Mouse (Mus musculus): ENCODE measurements around the gene Man1a.

Man1a gene

DNA sequence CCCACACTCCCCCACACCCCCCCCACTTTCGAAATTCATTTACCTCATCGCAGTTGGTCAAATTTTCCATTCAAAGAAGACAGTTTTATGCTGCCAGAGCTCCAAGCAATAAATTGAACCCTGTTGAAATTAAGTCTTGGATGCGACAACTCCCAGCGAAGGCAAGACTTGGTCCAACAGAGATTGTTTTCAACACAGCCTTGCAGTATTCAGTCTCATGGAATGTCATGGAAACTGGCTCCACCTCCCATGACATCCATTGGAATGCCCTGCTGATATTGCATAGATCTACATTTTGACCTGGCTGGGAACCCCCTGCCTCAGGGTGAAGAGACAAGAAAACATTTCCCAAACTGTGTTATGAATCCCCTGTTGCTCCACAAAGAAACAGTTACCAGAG lies at the start of gene Man1a:
TSS of gene Man1a (minus strand) at position 190 of the 400 bp plus-strand sequence.
- no peak for DNase-seq (ENCODE audit: low read depth in 2 of 2, low spot score in 2 of 2)

GRCm38 (mm10) chr10:54121816-54122215 lies 45.4 kb upstream of the Man1a start:
- no peak for DNase-seq (ENCODE audit: low read depth in 2 of 2, low spot score in 2 of 2)

DNA sequence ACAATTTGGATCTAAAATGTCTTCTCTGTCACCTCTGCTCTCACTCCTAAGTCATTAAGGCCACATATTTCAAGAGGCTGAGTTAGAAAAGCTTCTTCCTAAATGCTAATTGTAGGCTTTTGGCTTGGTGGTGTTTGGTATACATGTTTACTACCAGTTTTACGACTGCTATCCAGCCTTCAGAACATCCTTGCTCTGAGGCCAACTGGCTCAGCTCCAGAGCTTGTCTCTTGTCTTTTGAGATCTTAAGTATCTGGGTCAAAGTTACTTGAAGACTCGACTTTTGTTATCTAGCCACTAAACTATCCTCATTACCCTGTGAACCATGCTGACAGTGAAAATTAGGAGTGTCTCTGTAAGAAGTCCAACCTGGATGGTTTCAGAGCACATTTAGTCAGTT lies 44.0 kb upstream of the Man1a start:
- no peak for DNase-seq (ENCODE audit: low read depth in 2 of 2, low spot score in 2 of 2)

- DNase-seq (ENCODE audit: low read depth in 2 of 2, low spot score in 2 of 2), result no peak
These were observed 42.9 kb upstream of the Man1a start for GRCm38 (mm10) chr10:54119303-54119702.

DNA sequence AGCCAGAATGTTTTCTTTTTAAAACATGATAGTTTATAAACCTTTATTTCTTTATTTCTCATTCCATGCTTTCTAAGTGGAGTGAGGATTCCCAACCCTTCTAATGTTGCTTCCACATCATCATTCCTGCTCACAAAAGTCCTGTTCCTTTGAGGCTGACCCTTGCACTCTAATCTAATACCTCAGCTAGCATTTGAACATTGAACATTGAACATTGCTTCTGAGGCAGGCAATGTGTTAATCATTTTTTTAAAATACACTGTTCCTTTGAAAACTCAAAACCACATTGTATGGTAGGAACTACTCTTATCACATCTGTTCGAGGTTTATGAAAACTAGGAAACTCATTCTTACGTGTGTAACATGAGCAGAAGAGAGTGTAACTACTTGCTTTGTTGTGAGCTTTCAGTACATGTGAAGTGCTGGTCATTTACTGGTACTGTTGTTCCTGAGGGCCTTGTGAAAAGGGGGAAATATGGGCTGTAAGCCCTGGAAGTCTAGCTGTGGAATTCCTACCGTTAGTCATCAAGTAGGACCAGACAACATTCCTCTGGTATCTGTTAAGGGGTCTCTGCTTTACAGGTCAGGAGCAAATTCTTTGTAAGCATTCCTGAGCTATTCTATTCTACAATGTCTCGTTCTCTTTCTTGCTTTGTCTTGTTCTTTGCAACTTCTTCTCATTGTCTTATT lies 42.0 kb upstream of the Man1a start:
- DNase-seq (ENCODE audit: low read depth in 2 of 2, low spot score in 2 of 2), result no peak

DNA sequence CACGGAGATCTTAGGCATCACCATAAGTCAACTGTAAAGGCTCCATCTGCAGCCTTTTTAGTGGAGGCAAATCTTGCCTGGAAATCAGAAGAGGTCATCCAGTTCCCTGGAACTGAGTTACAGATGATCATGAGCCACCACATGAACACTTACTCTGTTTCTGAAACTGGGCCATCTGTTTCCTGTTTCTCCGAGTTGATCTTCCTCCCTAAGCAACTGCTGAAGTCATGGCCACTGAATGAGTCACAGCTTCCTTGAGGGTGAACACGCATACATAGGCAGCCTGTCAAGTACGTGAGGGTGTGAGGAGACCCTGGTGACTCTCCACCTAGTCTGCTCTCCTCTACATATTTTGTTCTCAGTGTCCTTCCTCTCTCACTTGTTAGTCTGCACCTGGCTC lies 41.4 kb upstream of the Man1a start:
- peak; percentile 13 to 16 for DNase-seq (ENCODE audit: low read depth in 2 of 2, low spot score in 2 of 2)

DNA sequence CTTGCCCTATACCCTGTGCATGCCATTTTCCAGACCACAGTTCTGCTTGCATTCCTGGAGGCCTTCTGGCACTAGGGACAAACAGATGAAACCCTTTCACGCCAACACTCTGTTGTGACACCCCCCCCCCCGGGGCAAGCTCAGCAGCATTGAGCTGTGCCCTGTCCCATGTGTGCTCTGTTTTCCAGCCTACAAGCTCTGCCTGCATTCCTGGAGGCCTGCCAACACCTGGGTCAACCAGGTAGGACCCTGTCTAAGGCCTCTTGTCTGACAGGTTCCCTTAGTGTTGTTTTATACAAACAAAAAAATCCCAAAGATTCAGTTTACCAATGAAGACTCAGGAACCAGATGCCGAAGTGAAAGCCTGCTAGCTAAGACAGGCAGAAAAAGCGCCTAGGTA lies 27.3 kb upstream of the Man1a start:
- no peak for DNase-seq (ENCODE audit: low read depth in 2 of 2, low spot score in 2 of 2)

DNA sequence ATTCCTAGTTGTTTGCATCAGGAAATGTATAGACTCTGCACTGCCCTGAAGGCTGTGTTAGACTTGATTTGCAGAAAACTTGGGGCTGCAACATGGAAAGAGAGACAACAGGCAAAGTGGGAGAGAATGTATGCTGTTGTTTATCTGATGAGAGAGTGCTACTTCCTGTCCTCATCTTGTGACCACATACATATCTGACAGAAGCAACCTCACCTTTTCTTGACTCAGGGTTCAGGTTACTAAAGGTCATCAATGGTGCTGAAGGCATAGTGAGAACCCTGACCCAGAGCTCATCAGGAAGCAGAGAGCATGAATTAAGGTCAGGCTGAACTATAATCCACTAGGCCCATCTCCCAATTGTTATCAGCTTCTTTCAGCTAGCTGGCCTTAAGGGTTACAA lies 15.7 kb upstream of the Man1a start:
- no peak for DNase-seq (ENCODE audit: low read depth in 2 of 2, low spot score in 2 of 2)

DNA sequence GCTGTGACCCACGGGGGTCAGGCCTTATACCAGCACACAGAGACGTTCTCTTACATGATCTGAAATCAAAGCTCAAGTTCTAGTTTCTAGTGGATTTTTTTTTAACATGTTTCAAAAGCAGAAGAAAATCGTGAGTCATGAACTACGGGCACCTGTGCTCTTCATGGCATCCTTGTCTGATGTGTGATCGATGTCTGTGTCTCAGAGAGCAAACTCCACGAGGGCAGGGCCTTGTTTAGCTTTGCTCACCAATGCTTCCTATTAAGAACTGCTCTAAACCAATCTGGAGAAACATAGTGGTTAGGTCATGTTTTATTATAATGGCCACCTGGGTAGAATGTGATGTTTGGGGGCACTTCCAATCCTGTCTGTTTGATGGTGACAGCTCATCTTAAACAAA lies 13.5 kb upstream of the Man1a start:
- DNase-seq (ENCODE audit: low read depth in 2 of 2, low spot score in 2 of 2), result no peak

DNA sequence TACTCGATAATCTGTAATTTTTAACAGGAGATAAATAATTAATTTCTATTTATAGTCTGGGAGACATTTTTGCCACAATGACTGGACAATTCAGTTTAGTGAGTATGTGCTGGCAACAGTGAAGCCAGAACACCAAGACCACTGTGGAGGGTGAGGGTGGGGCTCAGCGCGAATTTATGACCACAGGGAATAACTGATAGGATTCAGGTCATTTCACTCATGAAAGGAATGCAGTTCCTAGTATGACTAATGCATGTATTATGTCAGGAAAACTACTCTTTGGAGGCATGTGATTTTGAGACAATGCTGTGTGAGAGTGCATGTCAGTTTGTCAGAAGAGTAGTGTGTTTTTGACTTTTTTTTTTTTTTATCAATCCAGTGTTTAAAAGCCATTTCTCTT lies 10.9 kb upstream of the Man1a start:
- DNase-seq (ENCODE audit: low read depth in 2 of 2, low spot score in 2 of 2), result no peak

DNA sequence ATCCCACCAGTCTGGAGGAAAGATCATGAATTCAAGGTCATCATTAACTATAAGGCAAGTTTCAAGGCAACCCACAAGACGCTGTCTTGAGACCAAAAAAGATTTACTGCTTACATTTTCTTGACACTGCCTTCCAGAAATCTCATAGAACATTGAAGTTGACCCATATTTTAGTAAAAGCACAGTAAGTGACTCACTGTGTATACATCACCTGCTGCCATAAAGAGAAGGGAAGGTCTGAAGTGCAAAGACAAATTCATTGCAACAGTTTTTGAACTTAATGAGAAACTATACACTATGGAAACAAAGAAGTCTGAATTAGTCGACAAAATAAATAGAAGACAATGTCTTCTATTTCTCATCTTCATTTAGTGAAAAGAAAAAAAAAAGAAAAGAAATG lies 8.7 kb upstream of the Man1a start:
- no peak for DNase-seq (ENCODE audit: low read depth in 2 of 2, low spot score in 2 of 2)

DNA sequence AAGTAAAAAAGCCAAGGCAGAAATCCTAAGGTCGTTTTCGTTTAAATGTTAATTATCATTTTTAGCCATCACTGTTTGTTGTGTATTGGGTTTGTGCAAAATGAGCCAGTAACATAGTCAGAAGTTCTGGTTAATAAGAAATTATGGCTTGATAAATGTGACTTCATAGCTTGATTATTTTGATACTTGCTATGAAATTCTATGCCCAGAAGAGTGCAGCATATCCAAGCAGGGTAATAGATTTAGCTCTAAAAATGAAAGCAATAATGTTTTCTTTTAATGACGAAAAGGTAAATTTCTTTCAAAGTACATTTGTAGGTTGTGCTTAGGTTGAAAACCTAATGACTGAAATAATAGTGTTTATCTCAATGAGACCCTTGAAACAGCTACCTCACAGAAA lies 596 bp upstream of the Man1a start:
- DNase-seq (ENCODE audit: low read depth in 2 of 2, low spot score in 2 of 2), result no peak

DNA sequence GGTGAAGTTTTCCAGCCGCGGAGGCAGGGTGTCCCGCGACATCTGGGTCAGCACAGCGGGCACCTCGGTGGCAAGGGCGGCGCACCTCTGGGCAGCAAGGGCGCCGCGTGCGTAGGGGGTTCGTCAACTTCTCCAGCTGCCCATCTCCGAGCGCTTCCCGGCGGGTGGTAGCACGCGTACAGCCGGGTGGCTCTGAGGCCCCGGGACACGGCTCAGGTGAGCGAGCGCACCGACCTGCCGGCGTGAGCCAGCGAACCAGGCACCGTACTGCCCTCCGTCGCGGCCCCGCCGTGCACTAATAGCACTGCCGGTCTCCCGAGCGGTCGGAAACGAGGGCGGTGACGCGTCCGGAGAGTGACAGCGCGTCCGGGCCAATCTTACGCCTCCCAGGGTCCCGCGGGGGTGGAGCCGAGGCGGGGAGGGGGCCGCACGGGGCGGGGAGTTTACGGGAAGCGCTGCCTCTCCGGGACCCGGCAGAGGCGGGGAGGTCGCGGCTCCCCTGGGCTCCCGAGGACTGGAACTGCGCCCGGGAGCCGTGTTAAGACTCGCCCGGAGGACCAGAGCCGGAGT lies 883 bp downstream of the Man1a start:
- peak; percentile 83 to 85 for DNase-seq (ENCODE audit: low read depth in 2 of 2, low spot score in 2 of 2)

- peak; percentile 38 to 48 for DNase-seq (ENCODE audit: low read depth in 2 of 2, low spot score in 2 of 2)
These were observed 1.6 kb downstream of the Man1a start for GRCm38 (mm10) chr10:54074609-54075421.

DNA sequence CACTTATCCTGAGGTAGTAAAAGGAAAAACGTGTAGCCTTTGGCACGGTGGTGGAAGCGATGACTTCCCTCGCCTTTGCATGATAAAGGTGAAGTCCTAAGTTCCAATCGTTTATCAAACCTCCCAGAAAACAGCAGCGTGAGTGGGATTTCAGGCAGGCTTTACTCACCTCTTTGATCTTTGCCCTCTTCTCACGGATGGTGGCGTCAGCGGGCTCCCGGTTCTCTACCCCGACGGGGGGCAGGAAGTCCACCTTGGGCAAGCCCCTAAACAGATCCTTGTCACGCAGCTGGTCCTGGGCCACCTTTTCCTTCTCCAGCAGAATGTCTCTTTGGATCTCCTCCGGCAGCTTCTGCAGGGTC lies 2.2 kb downstream of the Man1a start:
- no peak for DNase-seq (ENCODE audit: low read depth in 2 of 2, low spot score in 2 of 2)

GRCm38 (mm10) chr10:54073641-54074203 lies 2.7 kb downstream of the Man1a start:
- DNase-seq (ENCODE audit: low read depth in 2 of 2, low spot score in 2 of 2), result peak; percentile 52 to 60

DNA sequence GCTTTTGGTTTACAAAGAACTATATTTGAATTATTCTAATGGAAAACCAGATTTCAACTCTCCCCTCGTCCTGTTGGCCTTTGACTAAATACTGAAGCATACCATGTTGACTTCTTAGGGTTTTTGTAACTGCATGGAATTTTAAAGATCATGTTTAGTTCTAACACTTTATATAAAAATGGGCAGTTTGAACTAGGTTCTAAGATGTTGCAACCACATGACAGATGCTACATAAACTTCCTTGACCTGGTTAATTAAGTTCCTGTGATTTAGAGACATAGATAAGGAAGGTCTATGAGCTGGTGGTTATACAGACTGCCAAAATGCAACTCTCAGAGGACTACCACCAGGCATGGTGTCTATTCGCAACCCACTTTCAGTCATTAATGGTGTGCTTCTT lies 4.1 kb downstream of the Man1a start:
- DNase-seq (ENCODE audit: low read depth in 2 of 2, low spot score in 2 of 2), result no peak

- DNase-seq (ENCODE audit: low read depth in 2 of 2, low spot score in 2 of 2), result no peak
These were observed 5.9 kb downstream of the Man1a start for GRCm38 (mm10) chr10:54070496-54070895.

DNA sequence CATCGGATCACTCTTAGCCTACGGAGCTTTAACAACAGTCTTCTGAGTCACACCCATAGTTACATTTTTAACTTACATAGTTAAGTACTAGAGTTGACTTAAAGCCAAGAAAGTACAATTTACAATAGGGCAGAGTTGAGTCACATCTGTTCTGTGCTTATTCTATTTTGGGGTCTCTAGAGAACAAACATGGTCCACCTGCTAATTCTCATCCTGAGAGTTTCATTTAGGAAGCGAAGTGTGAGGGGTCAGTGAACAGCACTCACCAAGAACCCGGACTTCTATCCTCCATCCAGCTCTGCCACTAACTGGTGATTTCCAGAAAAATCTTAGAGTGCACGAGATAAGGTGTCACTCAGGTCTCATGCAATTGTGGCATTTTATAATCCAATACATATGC lies 7.0 kb downstream of the Man1a start:
- no peak for DNase-seq (ENCODE audit: low read depth in 2 of 2, low spot score in 2 of 2)

- DNase-seq (ENCODE audit: low read depth in 2 of 2, low spot score in 2 of 2), result no peak
These were observed 9.7 kb downstream of the Man1a start for GRCm38 (mm10) chr10:54066683-54067082.

DNA sequence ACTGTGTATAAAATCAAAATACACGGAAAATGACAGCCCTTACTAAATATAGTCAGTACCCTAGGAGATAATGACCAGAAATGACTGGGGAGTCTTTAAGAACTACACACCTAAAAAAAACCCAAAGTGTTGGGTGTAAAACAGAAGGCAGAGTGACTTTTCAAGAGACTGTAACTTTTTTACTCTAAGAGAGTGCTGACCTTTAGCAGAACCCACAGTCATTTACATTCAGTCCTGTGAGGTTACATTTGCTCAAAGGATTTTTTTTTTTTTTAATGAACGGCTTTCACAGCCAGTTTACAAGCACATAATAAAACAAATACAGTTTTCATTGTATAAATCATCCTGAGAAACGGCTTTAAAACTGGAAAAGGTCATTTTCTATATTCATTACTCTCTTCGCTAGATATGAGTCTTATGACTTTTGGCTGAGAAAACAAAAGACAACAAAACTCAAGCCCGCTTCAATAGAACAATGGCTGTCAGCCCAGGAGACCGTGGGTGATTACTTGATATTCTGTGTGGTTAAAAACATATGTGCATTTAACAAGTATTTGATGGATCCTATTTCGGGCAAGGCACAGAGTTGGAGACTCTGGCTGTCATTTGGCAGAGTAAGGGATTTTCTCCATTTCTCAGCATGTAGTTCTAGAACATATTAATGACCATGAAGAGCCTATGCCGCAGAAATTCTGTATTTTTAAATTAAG lies 12.7 kb downstream of the Man1a start:
- DNase-seq (ENCODE audit: low read depth in 2 of 2, low spot score in 2 of 2), result no peak

Measured in CD8-positive naive resting alpha-beta T cell, adult 2 months (primary cell).